Mouse (Mus musculus) midbrain, embryonic 12.5 days (tissue): ENCODE measurements around the gene Gpam. TPM values are rescaled to one million over a fixed set of nuclear protein-coding genes. Genes with fewer than 3 reads are reported as not detected.

Experiments
- ATAC-seq: fragments of 200-750 bp; cut with Nextera tagmentation; 2 replicates; pipeline ENCODE4 v1.8.0; 2017; ENCODE audit warnings: low read depth, moderate TSS enrichment, moderate library complexity; ENCODE audit not compliant: low FRiP score
- H3K27ac ChIP-seq: fragments of 300-500 bp; sonication (generic); replicated peaks from 2 replicates; pipeline ENCODE4 v1.5.1; 2016; ENCODE audit warnings: mild to moderate bottlenecking
- H3K27me3 ChIP-seq: fragments of 300-500 bp; sonication (generic); 2 replicates; pipeline ENCODE4 v1.6.1; 2016; ENCODE audit warnings: mild to moderate bottlenecking
- H3K36me3 ChIP-seq: fragments of 300-500 bp; sonication (generic); 2 replicates; pipeline ENCODE4 v1.6.1; 2016
- H3K4me1 ChIP-seq: fragments of 300-500 bp; sonication (generic); 2 replicates; pipeline ENCODE4 v1.6.1; 2016
- H3K4me2 ChIP-seq: fragments of 300-500 bp; sonication (generic); replicated peaks from 2 replicates; pipeline ENCODE4 v1.6.1; 2016; ENCODE audit warnings: mild to moderate bottlenecking, moderate library complexity
- H3K4me3 ChIP-seq: fragments of 300-500 bp; sonication (generic); 2 replicates; pipeline ENCODE4 v1.5.1; 2016; ENCODE audit warnings: mild to moderate bottlenecking
- H3K9ac ChIP-seq: fragments of 300-500 bp; sonication (generic); replicated peaks from 2 replicates; pipeline ENCODE4 v1.6.1; 2016; ENCODE audit warnings: mild to moderate bottlenecking, moderate library complexity
- H3K9me3 ChIP-seq: fragments of 300-500 bp; sonication (generic); 2 replicates; pipeline ENCODE4 v1.6.1; 2016; ENCODE audit warnings: mild to moderate bottlenecking
- WGBS: fragments of 180-500 bp; shearing (Covaris S2); methylation state at CpG from one replicate; pipeline ENCODE4 v1.1.7; 2016; 5-methylcytosine and 5-hydroxymethylcytosine counted together
- polyA plus RNA-seq: library from polyadenylated mRNA; unstranded; fragments of >200 nt; fragmentation: Nextera tagmentation; extraction: Ambion mirVana; gene quantifications from 2 replicates; pipeline ENCODE4 v1.2.1, GENCODE M21; 2016

The Gpam gene
- polyA plus RNA-seq, 1 experiment from 2014 or later, result 26.2 TPM

DNA sequence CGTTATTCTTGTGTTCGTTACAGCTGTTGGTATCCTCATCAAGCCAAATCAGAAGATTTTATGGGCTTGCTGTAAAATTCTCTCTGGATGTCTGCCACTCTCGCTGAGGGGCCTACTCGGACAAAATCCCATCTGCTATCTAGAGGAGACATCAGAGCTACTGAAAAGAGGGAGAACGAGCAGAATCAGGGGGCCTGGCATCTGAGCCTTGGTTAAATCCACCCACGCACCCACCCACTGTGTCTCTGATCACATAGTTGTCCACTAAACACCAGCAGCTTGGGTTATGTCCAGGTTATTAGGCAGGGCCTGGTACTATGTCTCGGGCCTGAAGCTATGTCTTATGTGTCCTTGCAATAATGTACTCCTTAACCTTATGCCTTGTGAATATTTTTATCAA lies 89.6 kb downstream of the Gpam start:
- Histone ChIP-seq H3K9me3 (no peaks in the 10 kb centered on the region), H3K36me3 (no peaks in the 10 kb centered on the region), H3K4me2 (no peak overlapping the region), H3K4me1 (no peaks in the 10 kb centered on the region), H3K27me3 (no peaks in the 10 kb centered on the region), H3K4me3 (no peak overlapping the region), H3K9ac (no peak overlapping the region), H3K27ac (no peak overlapping the region)
- ATAC-seq, result no peak
- 93% methylated on average over 7 of the region's 7 CpGs for WGBS

- H3K27ac ChIP-seq, result no peak overlapping the region
These were observed 108.2 kb downstream of the Gpam start for GRCm38 (mm10) chr19:55018872-55019271.

More at GRCm38 (mm10) chr19:55018872-55019271, 108.2 kb downstream of the Gpam start:
- Histone ChIP-seq H3K4me3 (no peak overlapping the region), H3K27me3 (no peaks in the 10 kb centered on the region), H3K4me2 (no peak overlapping the region), H3K36me3 (no peaks in the 10 kb centered on the region), H3K9me3 (no peaks in the 10 kb centered on the region), H3K9ac (no peak overlapping the region), H3K4me1 (peaks cover 10% of the 10 kb centered on the region)
- ATAC-seq, result no peak
- WGBS, result 45% methylated on average over 1 of the region's 1 CpGs

Other genes starting within 250 kb of the Gpam start
- gene Tectb, start 53.5 kb upstream of the Gpam start, polyA plus RNA-seq, result 0.31 TPM in 2 replicates
- not detected in 2 replicates for gene Gucy2g, start 114.0 kb upstream of the Gpam start, polyA plus RNA-seq
- 11.2 and 13.9 TPM in 2 replicates for gene Acsl5, start 124.7 kb upstream of the Gpam start, polyA plus RNA-seq
- 96.5 and 99.5 TPM in 2 replicates for gene Zdhhc6, start 188.8 kb upstream of the Gpam start, polyA plus RNA-seq
- 34.1 TPM in 2 replicates for gene Vti1a, start 189.1 kb upstream of the Gpam start, polyA plus RNA-seq